Mouse (Mus musculus): ENCODE data around the gene Pmepa1.

GRCm38 (mm10) chr2:173238522-173238921 is 37.8 kb downstream of the Pmepa1 start:
- TF ChIP-seq ELF1 (IDR thresholded peaks at IDR 0.05; ENCODE audit: low read depth, low read length) (no peak), POLR2A (IDR thresholded peaks at IDR 0.05; ENCODE audit: control insufficient read depth in 1 of 2, insufficient read depth in 1 of 2, low read depth in 1 of 2, low read length in 2 of 2, poor library complexity in 1 of 2) (no peak), CHD1 (IDR thresholded peaks at IDR 0.05; ENCODE audit: low read depth, low read length) (no peak), MAZ (IDR thresholded peaks at IDR 0.05; ENCODE audit: low read depth, low read length) (no peak)

Measured in MEL (cell line).